Mouse (Mus musculus) bone marrow, adult 2 months (tissue): ENCODE data around the gene Ubap1.

ENCODE experiments used
- CTCF ChIP-seq: fragments of 200-500 bp; IDR thresholded peaks from 2 replicates; pipeline ENCODE4 v1.5.1; 2011; ENCODE audit warnings: low read length, control low read depth; ENCODE audit not compliant: control insufficient read depth, insufficient read depth
- POLR2A ChIP-seq: fragments of 200-500 bp; IDR thresholded peaks from 2 replicates; pipeline ENCODE4 v1.6.1; 2011; ENCODE audit warnings: low read depth, mild to moderate bottlenecking, control low read depth, low read length, borderline replicate concordance; ENCODE audit not compliant: control insufficient read depth

GRCm38 (mm10) chr4:41313722-41314121 is 35.1 kb upstream of the Ubap1 start:
- TF ChIP-seq CTCF (no peak), POLR2A (no peak)
